Mouse (Mus musculus): ENCODE measurements around the gene Serpinb8. TPM values are rescaled to one million over a fixed set of nuclear protein-coding genes. Genes with fewer than 3 reads are reported as not detected.

Serpinb8 gene
- polyA plus RNA-seq, 1 experiment: 5.0 TPM

- H3K27me3 ChIP-seq (ENCODE audit: control insufficient read depth, insufficient read depth, insufficient read length): no peaks in the 10 kb centered on the region
- no peak for TF ChIP-seq FOSL1 (IDR thresholded peaks at IDR 0.05; ENCODE audit: insufficient read depth, low read length, poor library complexity, severe bottlenecking)
- no peak for TF ChIP-seq MYOD1 (IDR thresholded peaks at IDR 0.05; ENCODE audit: control insufficient read depth, insufficient read length, low read depth)
- TF ChIP-seq CTCF (IDR thresholded peaks at IDR 0.05; ENCODE audit: control insufficient read depth, insufficient read depth, insufficient read length): no peak
- TF ChIP-seq CEBPB (IDR thresholded peaks at IDR 0.05; ENCODE audit: low read depth): no peak
- TF ChIP-seq MAX (IDR thresholded peaks at IDR 0.05): no peak
- no peak for TF ChIP-seq MYOG (IDR thresholded peaks at IDR 0.05; ENCODE audit: control insufficient read depth, extremely low read depth, insufficient read length)
- no peak for TF ChIP-seq USF1 (IDR thresholded peaks at IDR 0.05; ENCODE audit: low read depth)
- no peaks in the 10 kb centered on the region for H3K79me3 ChIP-seq (ENCODE audit: low read depth)
- no peak overlapping the region for H3ac ChIP-seq (ENCODE audit: control insufficient read depth, insufficient read length, low read depth)
- H3K4me3 ChIP-seq (ENCODE audit: insufficient read depth, poor library complexity, severe bottlenecking): no peak overlapping the region
- H3K79me2 ChIP-seq (ENCODE audit: control insufficient read depth, insufficient read depth): no peaks in the 10 kb centered on the region
- H3K36me3 ChIP-seq (ENCODE audit: control insufficient read depth, insufficient read depth): no peaks in the 10 kb centered on the region
Observed at GRCm38 (mm10) chr1:107588206-107588605, 1.6 kb upstream of the Serpinb8 start.

DNA sequence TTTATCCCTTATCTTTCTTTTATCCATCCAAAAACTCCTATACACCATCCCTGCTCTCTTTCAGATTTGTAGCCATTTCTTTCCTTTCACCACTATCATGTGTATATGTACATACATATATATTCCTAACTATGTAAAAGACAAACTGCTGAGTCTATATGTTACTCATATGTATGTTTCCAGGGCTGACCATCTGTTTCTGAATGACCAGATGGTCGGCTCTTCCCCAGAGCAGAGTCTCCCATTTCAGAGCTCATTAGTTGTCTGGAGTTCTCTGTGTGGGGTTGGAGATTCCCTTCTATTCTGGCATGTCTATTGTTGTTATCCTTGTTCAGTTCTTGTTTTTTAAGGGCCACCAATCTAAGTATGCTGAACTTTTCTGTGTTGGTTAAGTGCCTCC, 1.2 kb upstream of the Serpinb8 start:
- Histone ChIP-seq H3ac (ENCODE audit: control insufficient read depth, insufficient read length, low read depth) (no peak overlapping the region), H3K79me2 (ENCODE audit: control insufficient read depth, insufficient read depth) (no peaks in the 10 kb centered on the region)
- TF ChIP-seq MAX (IDR thresholded peaks at IDR 0.05) (no peak), MYOG (IDR thresholded peaks at IDR 0.05; ENCODE audit: control insufficient read depth, extremely low read depth, insufficient read length) (no peak), CEBPB (IDR thresholded peaks at IDR 0.05; ENCODE audit: low read depth) (no peak), FOSL1 (IDR thresholded peaks at IDR 0.05; ENCODE audit: insufficient read depth, low read length, poor library complexity, severe bottlenecking) (no peak), MYOD1 (IDR thresholded peaks at IDR 0.05; ENCODE audit: control insufficient read depth, insufficient read length, low read depth) (no peak), USF1 (IDR thresholded peaks at IDR 0.05; ENCODE audit: low read depth) (no peak), CTCF (IDR thresholded peaks at IDR 0.05; ENCODE audit: control insufficient read depth, insufficient read depth, insufficient read length) (no peak)

GRCm38 (mm10) chr1:107592644-107593043, 2.8 kb downstream of the Serpinb8 start:
- TF ChIP-seq MAX (IDR thresholded peaks at IDR 0.05) (no peak), CTCF (IDR thresholded peaks at IDR 0.05; ENCODE audit: control insufficient read depth, insufficient read depth, insufficient read length) (no peak)
- no peaks in the 10 kb centered on the region for H3K79me2 ChIP-seq (ENCODE audit: control insufficient read depth, insufficient read depth)
- no peaks in the 10 kb centered on the region for H3K79me3 ChIP-seq (ENCODE audit: low read depth)
- no peaks in the 10 kb centered on the region for H3K27me3 ChIP-seq (ENCODE audit: control insufficient read depth, insufficient read depth, insufficient read length)
- no peak overlapping the region for H3ac ChIP-seq (ENCODE audit: control insufficient read depth, insufficient read length, low read depth)
- H3K4me3 ChIP-seq (ENCODE audit: insufficient read depth, poor library complexity, severe bottlenecking): no peak overlapping the region
- no peaks in the 10 kb centered on the region for H3K36me3 ChIP-seq (ENCODE audit: control insufficient read depth, insufficient read depth)

More for the DNA sequence above, 1.2 kb upstream of the Serpinb8 start:
- Histone ChIP-seq H3K36me3 (ENCODE audit: control insufficient read depth, insufficient read depth) (no peaks in the 10 kb centered on the region), H3K27me3 (ENCODE audit: control insufficient read depth, insufficient read depth, insufficient read length) (no peaks in the 10 kb centered on the region), H3K4me3 (ENCODE audit: insufficient read depth, poor library complexity, severe bottlenecking) (no peak overlapping the region), H3K79me3 (ENCODE audit: low read depth) (no peaks in the 10 kb centered on the region)

DNA sequence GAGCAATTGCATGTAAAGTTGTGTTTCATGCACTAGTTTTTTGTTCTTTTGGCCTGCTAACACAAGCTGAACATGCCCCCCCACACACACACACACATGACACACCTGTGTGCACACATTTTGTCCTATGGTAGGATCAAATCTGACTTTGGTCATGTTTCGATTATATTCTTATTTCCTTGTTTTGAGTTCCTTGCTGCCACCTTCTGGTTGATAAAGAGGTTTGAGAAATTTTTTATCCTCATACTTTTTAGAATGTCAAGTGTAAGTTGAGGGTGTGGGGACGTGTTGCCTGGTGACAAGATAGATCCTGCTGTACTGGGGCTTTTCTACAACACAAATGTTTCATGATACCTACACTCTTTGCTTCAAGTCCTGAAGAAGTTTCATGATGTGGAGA, 3.7 kb downstream of the Serpinb8 start:
- no peaks in the 10 kb centered on the region for H3K27me3 ChIP-seq (ENCODE audit: control insufficient read depth, insufficient read depth, insufficient read length)
- no peaks in the 10 kb centered on the region for H3K79me2 ChIP-seq (ENCODE audit: control insufficient read depth, insufficient read depth)
- H3K4me3 ChIP-seq (ENCODE audit: insufficient read depth, poor library complexity, severe bottlenecking): no peak overlapping the region
- H3K79me3 ChIP-seq (ENCODE audit: low read depth): no peaks in the 10 kb centered on the region
- no peak overlapping the region for H3ac ChIP-seq (ENCODE audit: control insufficient read depth, insufficient read length, low read depth)
- TF ChIP-seq USF1 (IDR thresholded peaks at IDR 0.05; ENCODE audit: low read depth) (no peak), CTCF (IDR thresholded peaks at IDR 0.05; ENCODE audit: control insufficient read depth, insufficient read depth, insufficient read length) (no peak), MYOD1 (IDR thresholded peaks at IDR 0.05; ENCODE audit: control insufficient read depth, insufficient read length, low read depth) (no peak), MAX (IDR thresholded peaks at IDR 0.05) (no peak), MYOG (IDR thresholded peaks at IDR 0.05; ENCODE audit: control insufficient read depth, extremely low read depth, insufficient read length) (no peak), CEBPB (IDR thresholded peaks at IDR 0.05; ENCODE audit: low read depth) (no peak), FOSL1 (IDR thresholded peaks at IDR 0.05; ENCODE audit: insufficient read depth, low read length, poor library complexity, severe bottlenecking) (no peak)
- no peaks in the 10 kb centered on the region for H3K36me3 ChIP-seq (ENCODE audit: control insufficient read depth, insufficient read depth)

DNA sequence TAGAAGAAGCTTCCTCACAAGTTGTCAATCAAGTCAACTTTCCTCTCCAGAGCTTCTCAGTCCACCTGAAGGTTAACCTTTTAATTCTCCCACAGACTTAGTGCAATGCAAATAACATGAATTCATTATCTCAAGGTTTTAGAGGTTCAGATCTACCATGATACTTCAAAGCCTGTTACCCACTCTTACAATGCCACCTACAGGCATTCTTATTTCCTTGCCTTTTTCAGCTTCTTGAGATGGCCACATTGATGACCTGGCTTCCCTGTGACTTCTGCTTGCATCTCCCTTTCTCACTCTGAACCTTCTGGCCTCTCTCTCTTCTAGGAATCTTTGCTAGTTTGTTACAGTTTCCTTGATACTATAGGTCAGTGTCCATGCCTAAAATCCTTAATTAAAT, 7.1 kb downstream of the Serpinb8 start:
- TF ChIP-seq MYOD1 (IDR thresholded peaks at IDR 0.05; ENCODE audit: control insufficient read depth, insufficient read length, low read depth) (no peak), CEBPB (IDR thresholded peaks at IDR 0.05; ENCODE audit: low read depth) (no peak), CTCF (IDR thresholded peaks at IDR 0.05; ENCODE audit: control insufficient read depth, insufficient read depth, insufficient read length) (no peak), FOSL1 (IDR thresholded peaks at IDR 0.05; ENCODE audit: insufficient read depth, low read length, poor library complexity, severe bottlenecking) (no peak), USF1 (IDR thresholded peaks at IDR 0.05; ENCODE audit: low read depth) (no peak), MAX (IDR thresholded peaks at IDR 0.05) (no peak), MYOG (IDR thresholded peaks at IDR 0.05; ENCODE audit: control insufficient read depth, extremely low read depth, insufficient read length) (no peak)
- H3K27me3 ChIP-seq (ENCODE audit: control insufficient read depth, insufficient read depth, insufficient read length): no peaks in the 10 kb centered on the region
- no peaks in the 10 kb centered on the region for H3K79me3 ChIP-seq (ENCODE audit: low read depth)
- no peaks in the 10 kb centered on the region for H3K79me2 ChIP-seq (ENCODE audit: control insufficient read depth, insufficient read depth)
- no peak overlapping the region for H3K4me3 ChIP-seq (ENCODE audit: insufficient read depth, poor library complexity, severe bottlenecking)
- no peaks in the 10 kb centered on the region for H3K36me3 ChIP-seq (ENCODE audit: control insufficient read depth, insufficient read depth)
- no peak overlapping the region for H3ac ChIP-seq (ENCODE audit: control insufficient read depth, insufficient read length, low read depth)

DNA sequence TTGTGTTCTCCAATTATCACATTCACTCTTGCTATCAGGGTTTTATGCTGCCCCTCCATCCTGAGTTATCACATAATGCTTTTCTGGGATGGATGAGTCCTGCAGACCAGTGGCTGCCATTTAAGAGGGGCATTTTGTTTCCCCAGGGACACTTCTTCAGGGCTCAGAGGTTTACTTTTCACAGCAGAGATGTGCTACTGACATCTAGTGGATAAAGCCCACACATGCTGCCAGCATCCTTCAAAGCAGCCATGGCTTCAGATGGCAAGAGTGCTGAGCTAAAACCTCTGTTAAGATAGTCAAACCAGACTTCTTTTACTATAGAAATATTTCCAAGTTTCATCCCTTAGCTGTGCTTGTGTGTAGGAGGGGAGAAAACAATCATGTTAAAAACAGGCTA, 8.7 kb downstream of the Serpinb8 start:
- no peaks in the 10 kb centered on the region for H3K27me3 ChIP-seq (ENCODE audit: control insufficient read depth, insufficient read depth, insufficient read length)

More for the DNA sequence above, 8.7 kb downstream of the Serpinb8 start:
- H3K79me2 ChIP-seq (ENCODE audit: control insufficient read depth, insufficient read depth): no peaks in the 10 kb centered on the region
- H3K79me3 ChIP-seq (ENCODE audit: low read depth): no peaks in the 10 kb centered on the region
- no peak overlapping the region for H3K4me3 ChIP-seq (ENCODE audit: insufficient read depth, poor library complexity, severe bottlenecking)
- H3ac ChIP-seq (ENCODE audit: control insufficient read depth, insufficient read length, low read depth): no peak overlapping the region
- H3K36me3 ChIP-seq (ENCODE audit: control insufficient read depth, insufficient read depth): no peaks in the 10 kb centered on the region
- TF ChIP-seq CTCF (IDR thresholded peaks at IDR 0.05; ENCODE audit: control insufficient read depth, insufficient read depth, insufficient read length) (no peak), USF1 (IDR thresholded peaks at IDR 0.05; ENCODE audit: low read depth) (no peak), MYOG (IDR thresholded peaks at IDR 0.05; ENCODE audit: control insufficient read depth, extremely low read depth, insufficient read length) (no peak), MYOD1 (IDR thresholded peaks at IDR 0.05; ENCODE audit: control insufficient read depth, insufficient read length, low read depth) (no peak), MAX (IDR thresholded peaks at IDR 0.05) (no peak), FOSL1 (IDR thresholded peaks at IDR 0.05; ENCODE audit: insufficient read depth, low read length, poor library complexity, severe bottlenecking) (no peak), CEBPB (IDR thresholded peaks at IDR 0.05; ENCODE audit: low read depth) (no peak)
